Mouse (Mus musculus) adrenal gland, postnatal 14 days (tissue): ENCODE data around the gene Gm49380. TPM values are rescaled to one million over a fixed set of nuclear protein-coding genes. Genes with fewer than 3 reads are reported as not detected.
"Not testable (repeated sequence)": the region's sequence is repeated elsewhere in the genome, so short reads cannot be mapped to it uniquely, and the experiment has no call there.

Experiments used
- DNase-seq: peaks from one replicate; pipeline ENCODE4 v3.0.0; 2021; ENCODE audit warnings: mixed read lengths
- total RNA-seq: library from RNA; stranded (reverse); gene quantifications from 2 replicates; pipeline ENCODE4 v1.2.3, GENCODE M21; 2021

Gene Gm49380
- total RNA-seq, 1 experiment from 2014 or later = 0.52 TPM

- no peak for DNase-seq
Observed at GRCm38 (mm10) chr9:44125026-44125425, 11.7 kb upstream of the Gm49380 start.

GRCm38 (mm10) chr9:44124317-44124716, 11.0 kb upstream of the Gm49380 start:
- no peak for DNase-seq

- DNase-seq = no peak
Observed at GRCm38 (mm10) chr9:44119948-44120465, 6.7 kb upstream of the Gm49380 start.

- peak; percentile 70 for DNase-seq
Observed at GRCm38 (mm10) chr9:44119011-44119410, 5.7 kb upstream of the Gm49380 start.

- no peak for DNase-seq
Observed at GRCm38 (mm10) chr9:44116182-44116581, 2.9 kb upstream of the Gm49380 start.

- DNase-seq = no peak
Observed at GRCm38 (mm10) chr9:44115599-44115998, 2.3 kb upstream of the Gm49380 start.

GRCm38 (mm10) chr9:44114453-44114852, 1.2 kb upstream of the Gm49380 start:
- DNase-seq = no peak

GRCm38 (mm10) chr9:44111909-44112308, 1.4 kb downstream of the Gm49380 start:
- not testable (repeated sequence) for DNase-seq

- peak; percentile 85 for DNase-seq
Observed at GRCm38 (mm10) chr9:44109360-44110095, 3.8 kb downstream of the Gm49380 start.

GRCm38 (mm10) chr9:44108269-44109055, 4.8 kb downstream of the Gm49380 start:
- DNase-seq = no peak

GRCm38 (mm10) chr9:44107557-44108179, 5.6 kb downstream of the Gm49380 start:
- DNase-seq = peak; percentile 83

- peak; percentile 90 for DNase-seq
Observed at GRCm38 (mm10) chr9:44107110-44107509, 6.2 kb downstream of the Gm49380 start, which contains the start of gene C1qtnf5. Gene C1qtnf5 (plus strand): TSS chr9:44107245.

- DNase-seq = no peak
Observed at GRCm38 (mm10) chr9:44106596-44106995, 6.7 kb downstream of the Gm49380 start.

GRCm38 (mm10) chr9:44106182-44106581, 7.1 kb downstream of the Gm49380 start:
- no peak for DNase-seq

GRCm38 (mm10) chr9:44105781-44106180, 7.5 kb downstream of the Gm49380 start:
- DNase-seq = no peak

GRCm38 (mm10) chr9:44104881-44105280, 8.4 kb downstream of the Gm49380 start:
- peak; percentile 72 for DNase-seq

- DNase-seq = no peak
Observed at GRCm38 (mm10) chr9:44101490-44101889, 11.8 kb downstream of the Gm49380 start, which contains the start of gene Mfrp. Gene Mfrp (plus strand): TSS chr9:44101729.

- DNase-seq = peak; percentile 59
Observed at GRCm38 (mm10) chr9:44096536-44096935, 16.8 kb downstream of the Gm49380 start.

- DNase-seq = no peak
Observed at GRCm38 (mm10) chr9:44095781-44096180, 17.5 kb downstream of the Gm49380 start.

GRCm38 (mm10) chr9:44094737-44095136, 18.6 kb downstream of the Gm49380 start:
- DNase-seq = no peak

GRCm38 (mm10) chr9:44093612-44094503, 19.4 kb downstream of the Gm49380 start:
- peak; percentile 89 for DNase-seq
